Mouse (Mus musculus) cerebellum, adult 11 months (tissue): ENCODE measurements around the gene Cabcoco1.

ENCODE experiments used
- DNase-seq: peaks from one replicate; pipeline ENCODE4 v3.0.0; 2022

Gene Cabcoco1

DNA sequence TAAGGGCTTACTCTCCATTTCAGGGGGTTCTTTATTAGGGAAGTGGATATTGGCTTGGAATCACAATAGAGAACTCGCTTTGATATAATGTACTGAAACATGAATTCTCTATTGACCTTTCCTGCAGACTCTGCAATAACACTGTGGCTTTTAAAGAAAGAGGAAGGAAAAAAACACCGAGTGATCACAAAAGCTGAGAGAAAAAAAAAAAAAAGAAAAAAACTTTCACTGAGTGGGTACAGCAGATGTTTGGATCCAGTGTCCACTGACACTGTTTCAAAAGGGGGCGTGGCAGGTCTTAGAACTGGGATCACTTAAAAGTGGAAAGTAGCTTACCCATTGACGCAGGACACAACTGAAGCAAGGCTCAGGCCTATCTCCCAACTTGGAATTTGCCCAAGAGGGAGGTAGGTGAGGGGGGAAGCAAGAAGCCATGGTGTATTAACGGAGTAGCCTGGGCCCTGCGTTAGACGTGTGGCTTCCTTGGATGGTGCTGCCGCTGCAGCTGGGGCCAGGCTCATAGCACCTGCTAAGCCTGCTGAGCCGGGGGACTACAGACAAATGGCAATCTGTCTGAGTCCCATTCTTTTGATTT is 107.6 kb downstream of the Cabcoco1 start:
- no peak for DNase-seq

DNA sequence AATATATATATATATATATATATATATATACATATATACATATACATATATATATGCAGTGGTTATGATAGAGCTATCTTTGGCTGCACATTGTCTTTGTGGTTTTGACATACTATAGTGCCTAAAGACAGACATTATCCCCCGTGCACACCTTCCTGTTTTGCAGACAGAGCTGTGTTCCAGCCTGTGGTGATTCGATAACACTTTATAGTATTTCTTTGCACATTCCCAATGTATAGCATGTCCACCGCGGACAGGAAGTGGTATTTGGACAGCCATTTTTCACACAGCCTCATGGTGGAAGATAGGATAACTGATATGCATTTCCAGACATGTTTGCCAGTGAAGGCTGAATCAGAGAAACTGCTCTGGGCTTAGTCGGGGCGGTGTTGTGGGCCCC is 110.3 kb downstream of the Cabcoco1 start:
- no peak for DNase-seq

- no peak for DNase-seq
Observed at GRCm38 (mm10) chr10:68430929-68431328, 110.8 kb downstream of the Cabcoco1 start.

GRCm38 (mm10) chr10:68420393-68420920 is 121.2 kb downstream of the Cabcoco1 start:
- DNase-seq = no peak

- no peak for DNase-seq
Observed at GRCm38 (mm10) chr10:68419893-68420292, 121.8 kb downstream of the Cabcoco1 start.

DNA sequence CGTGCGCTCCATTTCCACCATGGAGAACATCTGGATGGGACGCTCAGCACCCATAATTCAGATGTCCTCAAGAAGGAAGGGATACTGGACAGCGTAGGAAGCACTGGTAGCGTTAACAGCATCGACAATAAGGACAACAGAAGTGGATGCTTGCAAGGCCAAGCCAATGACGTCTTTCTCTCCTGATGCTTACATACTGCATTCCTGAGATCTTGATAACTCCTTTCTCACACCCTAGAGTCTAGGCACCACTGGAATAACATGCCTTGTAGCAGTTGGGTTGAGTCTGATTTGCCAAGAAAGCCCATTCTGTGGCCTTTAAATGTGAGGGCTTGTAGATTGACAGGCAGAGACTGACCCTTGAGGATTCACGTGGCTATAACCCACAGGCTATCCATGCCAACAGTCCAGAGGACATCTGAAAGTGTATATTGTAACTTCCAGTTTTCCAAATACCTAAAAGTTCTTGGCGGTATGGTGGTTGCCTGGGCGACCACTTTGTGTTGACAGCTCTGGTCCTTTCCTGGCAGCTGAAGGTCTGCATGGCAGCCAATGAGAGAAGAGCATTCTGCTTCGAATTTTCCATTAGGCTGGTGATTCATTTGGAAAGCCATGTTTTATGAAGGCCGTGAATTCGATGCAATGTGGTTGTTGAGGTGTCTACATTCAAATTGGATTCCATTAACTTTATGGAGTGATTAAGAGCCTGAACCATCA is 124.5 kb downstream of the Cabcoco1 start:
- DNase-seq = no peak

DNA sequence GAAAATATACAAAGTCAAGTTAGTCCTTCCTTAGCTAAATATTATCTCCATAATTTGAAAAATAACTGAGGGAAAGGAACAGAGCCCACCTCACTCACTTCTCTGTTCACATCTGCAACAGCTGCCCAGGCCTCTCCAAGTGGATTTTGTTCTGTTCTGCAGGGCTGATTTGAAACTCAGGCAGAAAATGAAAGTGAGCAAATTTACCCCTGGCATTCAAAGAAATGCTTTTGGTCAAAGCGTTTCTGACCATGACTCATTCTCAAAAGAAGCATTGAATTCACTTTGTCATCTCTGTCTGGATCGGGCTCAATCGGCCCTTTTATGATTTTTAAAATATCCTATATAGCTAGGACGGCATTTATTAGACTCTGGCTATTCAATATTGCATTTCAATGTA is 135.8 kb downstream of the Cabcoco1 start:
- DNase-seq = no peak

GRCm38 (mm10) chr10:68396786-68397185 is 144.9 kb downstream of the Cabcoco1 start:
- no peak for DNase-seq

GRCm38 (mm10) chr10:68396083-68396482 is 145.6 kb downstream of the Cabcoco1 start:
- DNase-seq = no peak

DNA sequence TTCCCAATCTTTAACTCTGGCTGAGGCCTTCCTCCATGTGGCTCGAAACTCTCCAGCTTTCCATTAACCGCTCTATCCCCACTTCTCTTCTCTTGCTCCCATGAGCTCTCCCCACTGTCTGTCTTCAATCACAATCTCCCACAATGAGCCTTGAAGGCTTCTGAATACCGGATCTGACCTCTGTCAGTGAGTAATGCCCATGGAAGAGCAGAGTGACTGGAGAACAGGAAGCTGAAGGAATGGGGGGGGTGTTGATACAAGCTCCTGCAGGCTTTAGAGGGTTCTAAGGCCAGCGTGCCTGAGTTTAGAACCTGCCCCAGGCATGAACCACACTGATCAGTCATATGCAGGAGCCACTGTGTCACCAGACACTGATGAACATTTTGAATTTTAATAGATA is 150.1 kb downstream of the Cabcoco1 start:
- DNase-seq = no peak

- no peak for DNase-seq
Observed at GRCm38 (mm10) chr10:68388802-68389201, 152.9 kb downstream of the Cabcoco1 start.

- no peak for DNase-seq
Observed at GRCm38 (mm10) chr10:68388138-68388537, 153.6 kb downstream of the Cabcoco1 start.
